Mouse (Mus musculus): ENCODE results near the gene Gm10100. TPM values are rescaled to one million over a fixed set of nuclear protein-coding genes. Genes with fewer than 3 reads are reported as not detected.

Gm10100 gene
- polyA plus RNA-seq (2017; shearing (Covaris generic)): not detected

DNA sequence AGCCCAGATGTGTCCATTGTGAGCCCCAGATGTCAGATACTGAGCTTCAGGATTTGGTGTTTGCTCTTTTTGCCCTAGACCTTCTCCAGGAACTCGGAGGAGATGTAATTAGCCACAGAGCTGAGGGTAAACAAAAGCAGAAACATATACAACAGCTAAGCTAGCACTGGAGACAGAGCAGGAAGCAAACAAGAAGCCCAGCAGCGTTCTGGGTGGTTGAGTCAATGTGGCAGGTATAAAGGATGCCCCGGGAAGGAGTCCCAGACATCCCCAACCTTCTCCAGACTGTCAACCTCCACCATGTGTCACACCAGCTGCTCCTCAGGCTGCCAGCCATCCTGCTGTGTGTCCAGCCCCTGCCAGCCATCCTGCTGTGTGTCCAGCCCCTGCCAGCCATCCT, at the start of gene Gm10100:
Gene Gm10100, plus strand, starts transcription at position 301 of the 400 bp plus-strand sequence.

DNA sequence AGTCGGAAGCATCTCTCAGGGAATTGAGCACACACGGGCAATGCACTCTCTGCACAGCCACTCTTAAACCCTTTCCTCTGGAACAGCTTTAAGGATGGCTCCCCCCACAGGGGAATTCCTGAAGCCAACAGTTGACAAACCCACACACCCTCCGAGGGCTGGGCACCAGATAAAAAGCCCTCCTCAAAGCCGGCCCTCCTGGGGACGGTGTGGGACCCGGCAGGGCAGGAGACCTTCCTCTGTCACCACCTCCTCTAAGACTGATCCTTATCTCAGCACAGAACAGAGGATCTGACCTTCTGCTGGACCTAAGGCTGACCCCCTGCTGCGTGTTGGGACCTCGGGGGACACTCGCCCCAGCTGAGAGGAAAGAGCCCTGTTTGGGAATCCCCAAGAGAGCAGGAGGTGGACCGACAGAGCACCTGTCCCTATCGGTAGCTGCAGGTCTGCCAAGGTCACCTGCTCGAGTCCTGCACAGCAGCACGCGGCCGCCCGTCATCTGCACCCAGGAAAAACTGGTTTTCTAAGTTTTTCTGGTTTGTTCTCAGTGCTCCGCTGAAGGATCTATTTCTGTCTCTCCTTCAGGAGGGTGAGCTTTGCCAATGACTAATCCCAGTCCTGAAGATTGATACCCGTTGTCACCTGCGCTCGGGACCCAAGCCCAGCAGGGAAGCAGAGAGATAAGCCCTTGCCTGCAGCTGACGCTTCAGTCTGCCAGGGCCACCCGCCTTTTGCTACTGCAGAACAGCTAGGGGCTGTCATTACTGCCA, 40.2 kb upstream of the Gm10100 start, which contains the start of gene Tspear:
Gene Tspear, plus strand, starts transcription at position 675 of the 770 bp plus-strand sequence.

DNA sequence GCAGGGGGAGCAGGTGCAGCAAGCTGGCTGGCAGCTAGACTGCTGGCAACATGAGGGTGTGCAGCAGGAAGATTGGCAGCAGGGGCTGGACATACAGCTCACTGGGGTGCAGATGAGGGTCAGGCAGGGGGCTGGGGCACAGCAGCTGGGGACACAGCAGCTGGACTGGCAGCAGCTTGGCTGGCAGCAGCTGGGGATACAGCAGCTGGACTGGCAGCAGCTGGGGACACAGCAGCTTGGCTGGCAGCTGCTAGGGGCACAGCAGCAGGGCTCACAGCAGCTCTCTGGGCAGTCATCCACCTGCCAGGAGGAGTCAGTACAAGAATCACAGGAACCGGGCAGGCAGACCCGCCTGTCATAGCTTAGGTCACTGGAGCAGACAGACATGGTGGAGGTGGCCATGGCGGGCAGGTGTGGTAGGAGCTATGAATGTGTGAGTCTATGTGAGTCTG, 35.9 kb upstream of the Gm10100 start, which contains the start of gene Gm19402:
Gene Gm19402, minus strand, starts transcription at position 402 of the 452 bp plus-strand sequence.

DNA sequence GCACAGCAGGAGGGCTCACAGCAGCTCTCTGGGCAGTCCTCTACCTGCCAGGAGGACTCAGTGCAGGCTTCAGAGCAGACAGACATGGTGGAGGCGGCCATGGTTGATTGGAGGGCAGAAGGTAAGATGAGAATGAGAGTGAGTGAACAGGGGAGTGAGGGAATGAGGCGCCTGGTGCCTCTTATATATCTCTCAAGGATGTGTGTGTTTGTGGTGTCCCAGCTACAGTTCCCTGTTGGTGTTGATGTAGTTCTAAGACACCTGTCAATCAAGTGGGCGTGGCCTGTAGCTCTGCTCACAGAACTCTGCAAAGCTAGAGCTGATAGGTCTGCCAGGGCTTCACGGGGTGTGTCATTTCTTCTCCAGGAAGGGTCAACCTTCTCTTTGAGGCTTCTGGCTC, 29.2 kb upstream of the Gm10100 start, which contains the start of gene Gm9508:
Gene Gm9508, minus strand, starts transcription at position 101 of the 400 bp plus-strand sequence.

DNA sequence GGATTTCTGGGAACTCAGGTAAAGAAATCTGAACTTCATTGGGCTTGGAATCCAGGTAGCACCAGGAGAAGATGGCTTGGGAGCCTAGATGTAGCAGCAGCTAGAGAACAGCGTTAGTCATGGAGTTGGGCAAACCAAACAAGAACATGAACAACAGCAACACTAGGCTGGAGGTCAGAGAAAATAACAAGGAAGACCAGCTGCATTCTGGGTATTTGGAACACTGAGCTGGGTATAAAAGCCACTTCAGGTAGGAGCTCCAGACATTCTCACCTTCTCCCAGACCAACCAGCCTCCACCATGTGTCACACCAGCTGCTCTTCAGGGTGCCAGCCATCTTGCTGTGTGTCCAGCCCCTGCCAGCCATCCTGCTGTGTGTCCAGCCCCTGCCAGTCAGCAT, 20.0 kb upstream of the Gm10100 start, which contains the start of gene Gm10272:
Gene Gm10272, plus strand, starts transcription at position 301 of the 400 bp plus-strand sequence.

DNA sequence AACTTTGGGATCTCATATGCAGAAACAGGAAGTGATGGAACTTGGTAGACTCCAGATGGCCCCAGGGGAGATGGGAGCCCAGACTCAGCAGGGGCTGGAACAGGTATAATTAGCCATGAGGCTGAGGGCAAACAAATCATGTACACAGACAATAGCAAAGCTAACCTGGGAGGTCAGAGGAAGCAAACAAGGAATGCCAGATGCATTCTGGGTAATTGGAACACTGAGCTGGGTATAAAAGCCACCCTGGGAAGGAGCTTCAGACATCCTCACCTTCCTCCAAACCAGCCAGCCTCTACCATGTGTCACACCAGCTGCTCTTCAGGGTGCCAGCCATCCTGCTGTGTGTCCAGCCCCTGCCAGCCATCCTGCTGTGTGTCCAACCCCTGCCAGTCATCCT, 15.1 kb upstream of the Gm10100 start, which contains the start of gene Gm10024:
Gene Gm10024, plus strand, starts transcription at position 301 of the 400 bp plus-strand sequence.

DNA sequence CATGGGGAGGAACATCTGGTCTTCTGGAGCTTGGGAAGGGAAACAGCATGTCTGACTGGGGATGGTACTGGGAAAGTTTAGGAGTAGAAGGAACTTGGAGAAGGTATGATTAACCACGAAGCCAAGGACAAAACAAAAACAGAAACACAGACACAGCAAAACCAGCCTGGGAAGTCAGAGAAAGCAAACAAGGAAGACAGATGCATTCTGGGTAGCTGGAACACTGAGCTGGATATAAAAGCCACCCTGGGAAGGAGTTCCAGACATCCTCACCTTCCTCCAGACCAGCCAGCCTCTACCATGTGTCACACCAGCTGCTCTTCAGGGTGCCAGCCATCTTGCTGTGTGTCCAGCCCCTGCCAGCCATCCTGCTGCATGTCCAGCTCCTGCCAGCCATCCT, 10.8 kb upstream of the Gm10100 start, which contains the start of gene Gm10142:
Gene Gm10142, plus strand, starts transcription at position 301 of the 400 bp plus-strand sequence.

DNA sequence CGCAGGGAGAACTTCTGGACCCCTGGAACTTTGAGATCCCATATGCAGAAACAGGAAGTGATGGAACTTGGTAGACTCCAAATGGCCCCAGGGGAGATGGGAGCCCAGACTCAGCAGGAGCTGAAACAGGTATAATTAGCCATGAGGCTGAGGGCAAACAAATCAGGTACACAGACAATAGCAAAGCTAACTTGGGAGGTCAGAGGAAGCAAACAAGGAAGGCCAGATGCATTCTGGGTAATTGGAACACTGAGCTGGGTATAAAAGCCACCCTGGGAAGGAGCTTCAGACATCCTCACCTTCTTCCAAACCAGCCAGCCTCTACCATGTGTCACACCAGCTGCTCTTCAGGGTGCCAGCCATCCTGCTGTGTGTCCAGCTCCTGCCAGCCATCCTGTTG, 6.0 kb upstream of the Gm10100 start, which contains the start of gene Krtap12-1:
Gene Krtap12-1, plus strand, starts transcription at position 301 of the 400 bp plus-strand sequence.

DNA sequence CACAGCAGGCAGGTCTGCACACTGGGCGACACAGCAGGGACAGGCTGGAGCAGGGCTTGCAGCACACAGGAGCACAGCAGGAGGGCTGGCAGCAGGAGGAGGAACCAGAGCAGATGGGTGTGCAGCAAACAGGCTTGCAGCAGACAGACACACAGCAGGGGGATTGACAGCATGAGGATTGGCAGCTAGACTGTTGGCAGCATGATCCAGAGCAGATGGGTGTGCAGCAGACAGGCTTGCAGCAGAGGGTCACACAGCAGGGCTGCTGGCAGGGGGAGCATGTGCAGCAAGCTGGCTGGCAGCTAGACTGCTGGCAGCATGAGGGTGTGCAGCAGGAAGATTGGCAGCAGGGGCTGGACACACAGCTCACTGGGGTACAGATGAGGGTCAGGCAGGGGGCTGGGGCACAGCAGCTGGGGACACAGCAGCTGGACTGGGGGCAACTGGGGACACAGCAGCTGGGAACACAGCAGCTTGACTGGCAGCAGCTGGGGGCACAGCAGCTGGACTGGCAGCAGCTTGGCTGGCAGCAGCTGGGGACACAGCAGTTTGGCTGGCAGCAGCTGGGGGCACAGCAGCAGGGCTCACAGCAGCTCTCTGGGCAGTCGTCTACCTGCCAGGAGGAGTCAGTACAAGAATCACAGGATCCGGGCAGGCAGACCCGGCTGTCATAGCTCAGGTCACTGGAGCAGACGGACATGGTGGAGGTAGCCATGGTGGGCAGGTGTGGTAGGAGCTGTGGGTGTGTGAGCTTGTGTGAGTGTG, 15.8 kb downstream of the Gm10100 start, which contains the start of gene Gm18596:
Gene Gm18596, minus strand, starts transcription at position 715 of the 765 bp plus-strand sequence.

DNA sequence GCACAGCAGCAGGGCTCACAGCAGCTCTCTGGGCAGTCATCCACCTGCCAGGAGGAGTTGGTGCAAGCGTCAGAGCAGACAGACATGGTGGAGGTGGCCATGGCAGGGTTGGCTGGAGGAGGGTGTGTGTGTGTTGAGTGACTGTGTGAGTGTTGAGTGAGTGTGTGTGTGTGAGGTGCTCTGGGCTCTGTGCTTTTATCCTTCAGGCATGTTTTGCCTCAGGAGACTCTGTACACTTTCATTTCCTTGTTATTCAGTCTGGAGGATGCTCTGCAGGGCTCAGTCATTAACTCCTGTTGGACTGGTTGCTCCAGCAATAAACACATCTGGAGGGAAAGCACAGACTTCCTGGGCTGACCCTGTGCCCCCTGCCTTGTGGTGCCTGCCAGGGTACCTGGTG, 25.0 kb downstream of the Gm10100 start, which contains the start of gene Gm9736:
Gene Gm9736, minus strand, starts transcription at position 101 of the 400 bp plus-strand sequence.

DNA sequence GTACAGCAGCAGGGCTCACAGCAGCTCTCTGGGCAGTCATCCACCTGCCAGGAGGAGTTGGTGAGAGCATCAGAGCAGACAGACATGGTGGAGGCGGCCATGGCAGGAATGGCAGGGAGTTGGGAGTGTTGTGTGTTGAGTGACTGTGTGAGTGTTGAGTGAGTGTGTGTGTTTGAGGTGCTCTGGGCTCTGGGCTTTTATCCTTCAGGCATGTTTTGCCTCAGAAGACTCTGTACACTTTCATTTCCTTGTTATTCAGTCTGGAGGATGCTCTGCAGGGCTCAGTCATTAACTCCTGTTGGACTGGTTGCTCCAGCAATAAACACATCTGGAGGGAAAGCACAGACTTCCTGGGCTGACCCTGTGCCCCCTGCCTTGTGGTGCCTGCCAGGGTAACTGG, 33.3 kb downstream of the Gm10100 start, which contains the start of gene Gm3233:
Gene Gm3233, minus strand, starts transcription at position 101 of the 400 bp plus-strand sequence.

DNA sequence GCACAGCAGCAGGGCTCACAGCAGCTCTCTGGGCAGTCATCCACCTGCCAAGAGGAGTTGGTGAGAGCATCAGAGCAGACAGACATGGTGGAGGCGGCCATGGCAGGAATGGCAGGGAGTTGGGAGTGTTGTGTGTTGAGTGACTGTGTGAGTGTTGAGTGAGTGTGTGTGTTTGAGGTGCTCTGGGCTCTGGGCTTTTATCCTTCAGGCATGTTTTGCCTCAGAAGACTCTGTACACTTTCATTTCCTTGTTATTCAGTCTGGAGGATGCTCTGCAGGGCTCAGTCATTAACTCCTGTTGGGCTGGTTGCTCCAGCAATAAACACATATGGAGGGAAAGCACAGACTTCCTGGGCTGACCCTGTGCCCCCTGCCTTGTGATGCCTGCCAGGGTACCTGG, 44.9 kb downstream of the Gm10100 start, which contains the start of gene Gm3238:
Gene Gm3238, minus strand, starts transcription at position 101 of the 400 bp plus-strand sequence.

Other genes starting within 250 kb of the Gm10100 start
- gene Fam207a, start 210.7 kb upstream of the Gm10100 start, polyA plus RNA-seq (2017; shearing (Covaris generic)): 10 to 100 TPM; 49.3 to 61.8 TPM
- 100 to 1,000 TPM; 393 to 587 TPM for gene Itgb2, start 196.2 kb upstream of the Gm10100 start, polyA plus RNA-seq (2017; shearing (Covaris generic))
- gene Pttg1ip, start 144.8 kb upstream of the Gm10100 start, polyA plus RNA-seq (2017; shearing (Covaris generic)): 10 to 100 TPM; 80.5 to 89.8 TPM
- gene Sumo3, start 120.4 kb upstream of the Gm10100 start, polyA plus RNA-seq (2017; shearing (Covaris generic)): 100 to 1,000 TPM; 101 to 149 TPM
- gene Gm49325, start 120.3 kb upstream of the Gm10100 start, polyA plus RNA-seq (2017; shearing (Covaris generic)): not detected
- 10 to 100 TPM; 44.2 to 47.5 TPM for gene Ube2g2, start 104.2 kb upstream of the Gm10100 start, polyA plus RNA-seq (2017; shearing (Covaris generic))
- under 1 TPM; 0.29 to 0.33 TPM for gene Tspear, start 39.9 kb upstream of the Gm10100 start, polyA plus RNA-seq (2017; shearing (Covaris generic))
- gene Gm19402, start 35.7 kb upstream of the Gm10100 start, polyA plus RNA-seq (2017; shearing (Covaris generic)): not detected
- gene Gm9508, start 29.3 kb upstream of the Gm10100 start, polyA plus RNA-seq (2017; shearing (Covaris generic)): not detected
- gene Gm10272, start 19.9 kb upstream of the Gm10100 start, polyA plus RNA-seq (2017; shearing (Covaris generic)): not detected
- gene Gm10024, start 15.0 kb upstream of the Gm10100 start, polyA plus RNA-seq (2017; shearing (Covaris generic)): under 1 TPM in 1 of 2 experiments, not detected in 1; 0.65 TPM
- gene Gm10142, start 10.7 kb upstream of the Gm10100 start, polyA plus RNA-seq (2017; shearing (Covaris generic)): not detected
- gene Krtap12-1, start 5.9 kb upstream of the Gm10100 start, polyA plus RNA-seq (2017; shearing (Covaris generic)): not detected
- gene Gm18596, start 16.2 kb downstream of the Gm10100 start, polyA plus RNA-seq (2017; shearing (Covaris generic)): not detected
- gene Gm9736, start 24.9 kb downstream of the Gm10100 start, polyA plus RNA-seq (2017; shearing (Covaris generic)): not detected
- gene Gm3233, start 33.2 kb downstream of the Gm10100 start, polyA plus RNA-seq (2017; shearing (Covaris generic)): not detected
- not detected for gene Gm3238, start 44.8 kb downstream of the Gm10100 start, polyA plus RNA-seq (2017; shearing (Covaris generic))
- not detected for gene Gm7138, start 50.5 kb downstream of the Gm10100 start, polyA plus RNA-seq (2017; shearing (Covaris generic))
- gene Gm3250, start 56.1 kb downstream of the Gm10100 start, polyA plus RNA-seq (2017; shearing (Covaris generic)): not detected
- gene Gm7137, start 61.7 kb downstream of the Gm10100 start, polyA plus RNA-seq (2017; shearing (Covaris generic)): not detected
- gene Gm9639, start 68.6 kb downstream of the Gm10100 start, polyA plus RNA-seq (2017; shearing (Covaris generic)): not detected
- not detected for gene Gm19668, start 72.6 kb downstream of the Gm10100 start, polyA plus RNA-seq (2017; shearing (Covaris generic))
- not detected for gene Gm9507, start 85.4 kb downstream of the Gm10100 start, polyA plus RNA-seq (2017; shearing (Covaris generic))
- gene Gm2696, start 88.2 kb downstream of the Gm10100 start, polyA plus RNA-seq (2017; shearing (Covaris generic)): not detected
- gene Krtap10-4, start 100.6 kb downstream of the Gm10100 start, polyA plus RNA-seq (2017; shearing (Covaris generic)): under 1 TPM in 1 of 2 experiments, not detected in 1; 0.21 TPM
- not detected for gene Krtap10-10, start 109.5 kb downstream of the Gm10100 start, polyA plus RNA-seq (2017; shearing (Covaris generic))
- gene Gm36176, start 120.3 kb downstream of the Gm10100 start, polyA plus RNA-seq (2017; shearing (Covaris generic)): not detected
- gene Gm10318, start 126.4 kb downstream of the Gm10100 start, polyA plus RNA-seq (2017; shearing (Covaris generic)): not detected
- gene Gm3285, start 135.5 kb downstream of the Gm10100 start, polyA plus RNA-seq (2017; shearing (Covaris generic)): not detected
- under 1 TPM in 1 of 2 experiments, not detected in 1; 0.22 TPM for gene Lrrc3, start 176.1 kb downstream of the Gm10100 start, polyA plus RNA-seq (2017; shearing (Covaris generic))
- gene Trpm2, start 244.1 kb downstream of the Gm10100 start, polyA plus RNA-seq (2017; shearing (Covaris generic)): 1 to 10 TPM; 1.2 to 1.7 TPM